In the genomic region with DNA sequence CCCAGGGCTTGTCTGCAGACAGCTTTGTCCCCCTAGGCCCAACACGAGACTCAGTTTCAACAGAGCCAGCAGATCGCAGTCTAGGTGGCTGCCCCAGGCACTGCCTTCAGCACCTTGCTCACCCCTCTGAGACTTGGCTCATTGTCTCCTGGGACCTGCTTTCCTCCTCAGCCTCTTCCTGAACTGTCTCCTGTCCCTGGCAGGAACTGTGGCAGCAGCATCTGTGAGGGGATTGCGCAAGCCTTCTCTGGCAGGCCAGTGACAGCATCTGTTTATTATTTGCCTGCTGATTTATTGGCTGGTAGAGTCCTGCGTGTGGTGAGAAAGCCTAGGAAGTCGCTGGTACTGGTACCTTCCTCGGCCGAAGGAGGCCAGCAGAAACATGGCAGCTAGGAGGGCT, we compare ENCODE assay signal across 13 mouse cellular contexts.
A peak's percentile ranks its signal among the peaks of the same experiment; 100 is the strongest.
DNase-seq lines count a peak whose midpoint lies in the region; ATAC-seq lines count a peak whose summit lies in the region.
"Had no signal": no experiment of that assay in that cellular context is flagged by ENCODE, and none has a peak within 500 bp of the region (broad histone marks: within the 10 kb centered on the region; RNA-seq: fewer than 3 reads in every experiment).

No protein-coding gene starts in this region.

- peak; percentile 29 to 60 for DNase-seq in adrenal gland, adult (ENCODE audit: inconsistent age in 2 of 2, low spot score in 1 of 2)
- DNase-seq in adrenal gland, postnatal 25 days = no peak
- DNase-seq in layer of hippocampus, postnatal 10 days (ENCODE audit: low spot score in 2 of 2) = peak; percentile 19 to 26
- no peak for DNase-seq in layer of hippocampus, adult 9-10 months (ENCODE audit: low spot score)
- peak; percentile 57 for DNase-seq in adrenal gland, postnatal 14 days
- peak; percentile 63 for DNase-seq in limb, embryonic 11.5 days (ENCODE audit: low spot score)
- DNase-seq in kidney, adult 8-10 months = no peak
- DNase-seq in kidney, adult 18-20 months = no peak
- DNase-seq: midbrain, embryonic 14.5 days; thymus, adult 2 months had no signal

- H3K4me2 ChIP-seq in limb, embryonic 11.5 days (ENCODE audit: low read depth, severe bottlenecking) = no peak overlapping the region
- H3K4me2 ChIP-seq: intestine, embryonic 15.5 days had no signal

- H3K9me3 ChIP-seq in limb, embryonic 11.5 days (ENCODE audit: control insufficient read depth, low read length) = no peaks in the 10 kb centered on the region
- H3K9me3 ChIP-seq: intestine, embryonic 15.5 days had no signal

- peaks cover 6% of the 10 kb centered on the region for H3K4me1 ChIP-seq in limb, embryonic 11.5 days (ENCODE audit: control insufficient read depth, insufficient read depth, low read length)
- H3K4me1 ChIP-seq: intestine, embryonic 15.5 days had no signal

- H3K27me3 ChIP-seq in limb, embryonic 11.5 days (ENCODE audit: control insufficient read depth, insufficient read depth, low read length) = no peaks in the 10 kb centered on the region
- H3K27me3 ChIP-seq: intestine, embryonic 15.5 days had no signal

- H3K27ac ChIP-seq in limb, embryonic 11.5 days (replicated peaks; ENCODE audit: low read depth, low read length) = 0 out of 2 replicates have a peak overlapping the region, but pooled peaks have one; percentile 30
- H3K27ac ChIP-seq: intestine, embryonic 15.5 days; layer of hippocampus, adult 2 months; liver, embryonic 14.5 days had no signal

- no peak overlapping the region for H3K9ac ChIP-seq in limb, embryonic 11.5 days (ENCODE audit: low read length)
- H3K9ac ChIP-seq: intestine, embryonic 15.5 days; liver, embryonic 14.5 days had no signal

- 26% methylated on average over 7 of the region's 7 CpGs for WGBS in limb, embryonic 11.5 days

- no peaks in the 10 kb centered on the region for H3K36me3 ChIP-seq in limb, embryonic 11.5 days (ENCODE audit: control insufficient read depth, insufficient read depth, low read length)
- H3K36me3 ChIP-seq: intestine, embryonic 15.5 days had no signal

- no peak overlapping the region for H3K4me3 ChIP-seq in limb, embryonic 11.5 days (ENCODE audit: low read depth, low read length)
- H3K4me3 ChIP-seq: intestine, embryonic 15.5 days; layer of hippocampus, adult 2 months had no signal

- peak; percentile 60 for ATAC-seq in limb, embryonic 11.5 days (ENCODE audit: insufficient number of reproducible peaks, low FRiP score, low TSS enrichment, low read depth)
- ATAC-seq: intestine, embryonic 15.5 days had no signal

Comparison
In these comparisons a context has a peak if more than half of its experiments do, and no peak if none do; other contexts are left out.
1. DNase-seq: peak in adrenal gland, adult (2 of 2), layer of hippocampus, postnatal 10 days (2 of 2), adrenal gland, postnatal 14 days (single experiment) and limb, embryonic 11.5 days (single experiment); none in adrenal gland, postnatal 25 days (single experiment), layer of hippocampus, adult 9-10 months (single experiment), kidney, adult 8-10 months (0 of 2) and kidney, adult 18-20 months (single experiment).